Mouse (Mus musculus): ENCODE data around the gene Srrd.

DNA sequence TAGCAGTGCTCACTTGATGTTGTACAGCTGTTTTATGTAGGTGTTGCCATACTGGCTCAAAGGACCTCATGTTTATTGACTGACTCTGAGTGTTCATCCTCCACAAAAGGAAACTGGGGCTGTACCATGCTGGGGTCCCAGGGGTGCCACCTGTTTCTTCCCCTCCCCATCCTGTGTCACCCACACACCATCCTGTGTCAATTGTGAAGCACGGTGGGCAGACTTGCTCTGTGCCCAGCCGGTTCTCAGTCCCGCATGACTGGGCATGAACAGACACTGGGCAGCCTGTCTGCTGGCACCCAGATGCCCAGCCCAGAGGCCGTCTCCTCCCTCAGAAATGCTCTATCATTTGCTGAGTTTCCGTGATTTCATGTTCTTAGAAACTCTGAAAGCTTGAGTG is 51.0 kb downstream of the Srrd start:
- no peak for TF ChIP-seq MAZ (IDR thresholded peaks at IDR 0.05; ENCODE audit: low read depth, low read length)
- TF ChIP-seq MAFK (IDR thresholded peaks at IDR 0.05; ENCODE audit: borderline replicate concordance, low read depth, low read length): no peak
- TF ChIP-seq GABPA (IDR thresholded peaks at IDR 0.05; ENCODE audit: low read depth, low read length): no peak
- no peak for TF ChIP-seq SIN3A (IDR thresholded peaks at IDR 0.05; ENCODE audit: low read length)

Measured in MEL (cell line).